Mouse (Mus musculus) adrenal gland, adult 18-20 months (tissue): ENCODE measurements around the gene Rnf111. TPM values are rescaled to one million over a fixed set of nuclear protein-coding genes. Genes with fewer than 3 reads are reported as not detected.
A peak's percentile ranks its signal among the peaks of the same experiment; 100 is the strongest.
"Not testable (repeated sequence)": the region's sequence is repeated elsewhere in the genome, so short reads cannot be mapped to it uniquely, and the experiment has no call there.

Source experiments
- DNase-seq, 2 experiments: peaks; one replicate each; pipeline ENCODE4 v3.0.0; 2021 to 2022; ENCODE audit warnings: low spot score in 2 of 2
- total RNA-seq, 2 experiments: library from RNA; stranded (reverse); gene quantifications; 1 replicate in 1 of 2; 2 replicates in 1 of 2; pipeline ENCODE4 v1.2.3; 2021

Rnf111 gene
- total RNA-seq, 2 experiments from 2014 or later: 34.6 to 38.2 TPM

DNA sequence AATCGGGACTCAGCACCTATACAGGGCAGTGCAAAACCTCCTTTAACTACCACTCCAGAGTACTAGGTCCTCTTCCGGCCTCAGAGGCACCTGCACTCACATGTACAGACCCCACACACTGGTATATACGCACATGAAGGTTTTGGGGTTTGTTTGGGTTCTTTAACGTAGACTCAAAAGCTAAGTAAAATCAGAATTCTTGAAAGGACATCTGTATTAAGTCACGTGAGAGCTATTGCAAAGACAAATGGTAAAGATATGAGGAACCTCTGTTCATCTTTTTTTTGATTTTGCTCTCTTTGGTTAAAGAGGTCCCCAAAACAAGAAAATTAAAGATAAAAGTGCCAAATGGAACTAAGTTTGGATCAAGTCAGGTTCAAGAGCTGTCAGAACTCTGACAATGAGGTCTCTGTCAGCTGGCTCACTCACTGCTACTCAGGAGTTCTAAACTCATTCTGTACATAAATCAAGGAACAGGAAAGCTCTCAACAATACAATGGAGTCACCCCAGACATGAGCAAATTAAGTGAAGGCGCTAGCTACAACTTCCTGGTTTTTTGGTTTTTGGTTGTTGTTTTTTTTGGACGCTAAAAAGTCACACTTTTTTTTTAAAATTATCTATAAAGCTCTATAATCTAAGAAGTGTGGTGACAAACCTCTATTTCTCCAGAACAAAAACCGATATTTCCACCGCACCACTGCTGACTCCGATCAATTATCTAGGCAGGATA lies 1.1 kb downstream of the Rnf111 start:
- no peak for DNase-seq

DNA sequence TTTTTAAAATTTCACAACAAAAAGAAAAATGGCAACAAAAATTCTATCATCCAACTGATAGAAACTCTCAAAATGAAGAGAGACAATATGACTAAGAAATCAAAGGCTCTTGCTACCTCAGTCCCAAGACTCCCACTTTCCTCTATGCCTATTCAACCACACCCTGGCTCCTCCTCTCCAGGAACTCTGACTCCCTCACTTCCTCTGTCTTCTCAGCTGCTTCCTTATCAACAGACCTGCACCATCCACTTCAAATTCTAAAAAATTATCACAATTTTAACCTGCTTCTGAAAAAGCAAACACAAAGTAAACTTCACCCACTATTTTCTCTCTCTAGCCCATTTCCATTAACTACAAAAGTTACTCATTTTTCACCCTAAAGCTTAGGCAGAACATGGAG lies 6.5 kb downstream of the Rnf111 start:
- no peak for DNase-seq

DNA sequence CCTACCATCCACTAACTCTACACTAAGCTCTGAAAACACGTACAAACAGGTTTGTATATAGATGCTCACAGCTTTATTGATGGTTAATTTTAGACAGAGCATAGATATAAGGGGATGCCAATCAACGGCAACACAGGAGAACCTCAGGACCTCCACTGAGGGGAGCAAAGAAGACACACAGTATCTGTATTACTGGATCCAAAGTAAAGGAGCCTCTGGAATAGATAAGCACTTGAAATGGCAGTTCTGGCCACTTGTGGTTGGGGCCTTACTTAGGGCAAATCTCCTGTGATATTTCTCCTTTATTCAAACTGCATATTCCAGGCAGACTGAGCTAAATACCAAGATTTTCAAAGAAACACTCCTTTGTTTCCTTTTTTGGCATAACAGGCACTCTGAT lies 10.5 kb downstream of the Rnf111 start:
- DNase-seq: no peak

DNA sequence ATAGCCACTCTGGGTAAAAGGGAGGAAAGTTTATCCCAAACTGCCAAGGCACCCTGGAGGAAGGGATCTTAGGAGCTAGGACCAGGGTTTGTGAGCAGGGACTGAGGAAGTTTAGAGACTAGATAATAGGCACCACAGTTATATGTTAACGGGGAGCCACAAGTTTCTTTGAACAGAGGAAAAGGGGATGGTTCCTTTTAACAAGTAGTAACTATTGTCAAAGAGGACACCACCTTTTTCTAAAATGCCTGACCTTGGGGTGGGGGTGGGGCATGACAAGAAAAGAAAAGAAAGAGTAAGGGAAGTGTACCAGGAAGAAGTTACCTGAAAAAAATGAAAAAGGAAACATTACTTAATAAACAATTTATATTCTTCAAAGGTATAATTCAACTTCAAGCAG lies 12.3 kb downstream of the Rnf111 start:
- no peak for DNase-seq

DNA sequence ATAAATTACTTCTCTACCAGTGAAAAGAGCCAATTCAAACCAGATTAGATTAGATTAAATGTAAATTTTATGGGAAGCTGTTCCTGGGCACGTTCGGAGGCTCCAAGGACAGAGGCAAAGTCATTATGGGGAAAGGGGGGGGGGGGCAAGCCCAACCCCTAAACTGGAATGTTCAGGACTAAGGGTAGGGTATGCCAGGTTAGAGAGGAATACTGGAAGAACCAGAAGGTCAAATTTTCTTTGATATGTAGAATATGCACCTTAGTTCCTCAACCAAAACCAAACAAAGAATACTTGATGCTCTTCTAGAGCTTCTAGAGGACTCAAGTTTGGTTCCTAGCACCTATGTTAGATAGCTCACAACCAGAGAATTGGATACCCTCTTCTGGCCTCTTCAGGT lies 16.1 kb downstream of the Rnf111 start:
- DNase-seq: no peak

DNA sequence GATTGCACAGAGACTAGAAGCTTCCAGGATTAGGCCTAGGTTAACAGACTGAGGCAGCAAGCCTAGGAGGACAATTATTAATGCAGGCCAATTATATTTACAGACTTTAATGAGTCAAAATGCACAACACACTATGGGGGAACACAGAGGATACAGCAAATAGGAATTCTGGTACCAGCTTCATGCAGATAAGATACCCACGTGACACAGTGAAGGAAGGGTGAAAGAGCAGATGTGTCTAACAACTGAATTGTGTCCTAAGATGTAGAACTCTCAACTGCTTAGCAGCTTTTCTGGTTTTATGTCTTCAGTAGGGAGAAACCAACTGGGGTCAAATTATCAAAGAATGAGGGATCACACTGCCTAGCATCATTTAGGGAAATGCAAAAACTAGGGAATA lies 17.7 kb downstream of the Rnf111 start:
- DNase-seq: no peak

DNA sequence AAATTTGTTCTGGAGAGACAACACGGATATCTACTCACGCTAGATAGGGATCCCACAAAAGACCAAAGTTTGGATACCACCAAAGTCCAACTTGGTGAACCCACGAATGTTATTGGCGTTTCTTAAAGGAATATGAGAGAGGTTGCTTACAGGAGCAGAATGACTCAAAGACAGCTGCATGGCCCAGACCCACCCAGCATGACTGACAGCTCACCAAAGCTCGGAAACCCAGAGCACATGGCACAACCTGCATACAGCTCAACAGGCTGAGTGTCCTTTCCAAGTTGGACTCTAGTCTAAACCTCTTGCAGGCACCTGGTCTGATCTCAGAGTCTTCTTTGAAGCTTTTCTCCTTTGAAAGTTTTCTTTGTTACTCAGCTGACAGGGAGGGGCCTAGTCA lies 20.0 kb downstream of the Rnf111 start:
- DNase-seq: no peak

DNA sequence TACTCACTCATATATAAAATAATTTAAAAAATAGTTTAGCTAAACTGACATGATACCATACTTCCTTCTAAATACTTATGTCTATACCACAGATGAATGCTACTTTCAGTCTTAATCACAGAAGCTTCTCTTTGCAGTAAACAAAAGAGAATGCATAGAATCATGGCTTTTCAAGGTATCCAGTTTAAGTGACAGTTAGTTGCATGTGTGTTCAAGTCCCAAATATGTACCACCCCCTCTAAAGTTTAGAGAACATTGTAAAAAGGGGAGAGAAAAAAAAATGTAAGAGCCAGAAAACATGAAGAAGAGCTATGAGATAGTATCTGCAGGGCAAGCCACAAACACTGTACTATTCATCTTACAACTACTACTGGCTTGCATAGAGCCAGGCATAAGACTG lies 21.7 kb downstream of the Rnf111 start:
- no peak for DNase-seq

DNA sequence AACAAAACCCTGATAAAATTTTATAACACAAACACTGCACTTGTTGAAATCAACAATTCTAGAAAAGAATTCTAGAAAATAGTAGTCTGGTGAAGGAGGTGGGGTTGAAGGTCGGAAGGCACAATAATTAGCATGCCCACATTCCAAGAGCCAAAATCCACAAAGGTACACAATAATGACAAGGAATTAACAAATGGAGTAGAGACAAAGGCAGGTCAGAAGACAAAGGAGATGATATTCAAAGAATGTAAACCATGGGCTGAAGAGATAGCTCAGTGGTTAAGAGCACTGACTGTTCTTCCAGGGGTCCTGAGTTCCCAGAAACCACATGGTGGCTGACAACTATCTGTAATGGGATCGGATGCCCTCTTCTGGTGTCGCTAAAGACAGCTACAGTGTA lies 26.3 kb downstream of the Rnf111 start:
- no peak for DNase-seq

DNA sequence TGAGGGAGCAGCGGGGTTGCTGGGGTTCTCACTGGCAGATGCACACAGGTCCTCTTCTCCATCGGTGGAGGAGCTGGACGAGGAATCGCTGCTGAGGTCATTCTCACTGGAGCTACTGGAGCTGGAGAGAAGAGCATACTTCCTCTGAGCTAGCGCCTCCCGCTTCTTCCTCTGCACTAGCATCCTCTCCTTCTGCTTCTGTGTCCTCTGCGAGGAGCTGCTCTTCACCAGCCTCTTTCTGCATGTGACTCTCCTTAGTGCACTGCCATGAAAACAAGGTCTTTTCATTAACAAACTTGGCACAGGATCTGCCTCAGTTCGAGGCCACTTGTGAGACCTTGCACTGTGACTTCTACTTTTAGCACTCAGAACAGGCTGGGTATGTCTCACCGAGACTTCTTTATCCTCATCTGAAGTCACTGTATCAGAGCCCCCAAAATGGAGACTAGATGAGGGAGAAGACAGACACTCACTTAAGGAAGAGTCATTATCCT lies 27.7 kb downstream of the Rnf111 start:
- DNase-seq: no peak

DNA sequence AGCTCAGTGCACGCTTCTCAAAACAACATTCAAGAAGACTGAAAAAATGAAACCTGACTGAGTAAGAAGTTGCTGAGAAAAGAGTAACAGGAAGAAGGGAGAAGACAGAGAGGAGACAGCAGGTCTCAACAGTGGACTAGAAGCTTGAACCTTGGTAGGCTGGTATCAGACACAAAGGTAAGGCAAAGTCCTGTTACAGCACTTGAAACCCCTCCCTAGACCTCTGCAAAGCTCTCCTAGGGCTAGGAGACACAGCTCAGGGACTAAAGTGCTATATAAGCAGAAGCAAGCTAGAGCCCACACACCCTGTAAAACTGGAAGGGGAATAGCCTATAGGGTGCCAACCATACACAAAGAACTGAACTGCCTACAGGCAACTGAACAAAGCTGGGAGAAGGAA lies 30.1 kb downstream of the Rnf111 start:
- no peak for DNase-seq

DNA sequence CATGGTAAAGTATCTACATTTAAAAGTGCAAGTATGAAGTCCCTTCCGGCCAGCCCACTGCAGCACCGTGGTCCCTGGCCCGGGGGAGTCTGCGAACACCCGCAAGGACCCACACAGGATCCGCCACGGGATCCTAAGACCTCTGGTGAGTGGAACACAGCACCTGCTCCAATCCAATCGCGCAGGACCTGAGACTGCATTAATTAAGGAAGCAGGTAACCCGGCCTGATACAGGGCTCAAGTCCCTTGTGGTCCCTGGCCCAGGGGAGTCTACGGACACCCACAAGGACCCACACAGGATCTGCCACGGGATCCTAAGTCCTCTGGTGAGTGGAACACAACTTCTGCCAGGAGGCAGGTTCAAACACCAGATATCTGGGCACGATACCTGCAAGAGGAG lies 40.4 kb downstream of the Rnf111 start:
- DNase-seq: not testable (repeated sequence)

DNA sequence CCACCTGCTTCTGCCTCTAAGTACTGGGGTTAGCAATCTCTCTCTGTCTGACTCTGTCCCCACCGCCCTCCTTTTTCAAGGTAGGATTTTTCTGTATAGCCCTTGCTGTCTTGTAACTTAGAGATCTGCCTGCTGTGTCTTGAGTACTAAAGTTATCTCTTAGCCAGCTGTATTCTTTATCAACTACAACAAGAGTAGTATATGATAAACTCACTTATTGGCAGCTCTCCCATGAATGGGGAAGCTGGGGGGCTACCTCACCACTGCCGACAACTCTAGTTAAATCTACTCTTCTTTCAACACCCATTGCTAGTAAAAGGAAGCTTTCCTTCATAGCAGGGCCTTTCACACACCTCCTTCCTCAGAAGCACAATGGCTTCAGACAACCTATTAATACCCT lies 51.2 kb downstream of the Rnf111 start:
- no peak for DNase-seq

DNA sequence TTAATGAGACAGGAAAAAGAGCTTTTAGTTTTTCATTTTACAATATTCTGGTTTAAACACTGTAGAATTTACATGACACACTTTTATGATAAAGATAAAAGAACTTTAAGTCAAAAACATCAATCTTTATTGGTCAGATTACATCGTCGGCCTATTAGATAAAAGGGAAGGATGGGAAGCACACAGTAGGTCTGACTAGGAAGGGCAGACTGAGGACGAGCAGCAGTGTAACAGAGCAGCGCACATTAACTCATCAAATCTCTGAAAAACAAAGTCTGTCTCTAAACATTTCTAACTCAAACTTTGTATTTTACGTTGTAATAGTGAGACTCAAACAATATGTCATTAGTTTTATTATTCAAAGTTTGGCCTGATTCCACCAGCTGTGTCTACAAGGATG lies 54.5 kb downstream of the Rnf111 start:
- DNase-seq: no peak

DNA sequence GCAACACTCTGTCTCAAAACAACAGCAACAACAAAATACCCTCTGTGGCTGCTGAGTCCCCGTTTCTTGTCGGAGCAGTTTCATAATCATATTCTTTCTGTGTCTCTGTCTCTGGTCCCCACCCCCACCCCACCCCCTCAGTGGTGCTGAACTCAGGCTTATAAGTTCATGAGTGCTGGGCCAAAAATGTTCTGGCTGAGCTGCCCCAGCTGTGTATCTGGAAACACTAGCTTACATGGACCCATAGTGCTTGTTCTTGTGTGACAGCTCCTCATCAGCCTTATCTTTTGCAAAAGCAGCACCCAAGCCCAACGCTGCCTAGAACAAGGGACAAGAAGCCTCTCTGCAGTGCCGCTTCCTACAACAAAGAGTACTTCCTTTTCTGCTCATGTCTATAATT lies 63.6 kb downstream of the Rnf111 start:
- DNase-seq: no peak

DNA sequence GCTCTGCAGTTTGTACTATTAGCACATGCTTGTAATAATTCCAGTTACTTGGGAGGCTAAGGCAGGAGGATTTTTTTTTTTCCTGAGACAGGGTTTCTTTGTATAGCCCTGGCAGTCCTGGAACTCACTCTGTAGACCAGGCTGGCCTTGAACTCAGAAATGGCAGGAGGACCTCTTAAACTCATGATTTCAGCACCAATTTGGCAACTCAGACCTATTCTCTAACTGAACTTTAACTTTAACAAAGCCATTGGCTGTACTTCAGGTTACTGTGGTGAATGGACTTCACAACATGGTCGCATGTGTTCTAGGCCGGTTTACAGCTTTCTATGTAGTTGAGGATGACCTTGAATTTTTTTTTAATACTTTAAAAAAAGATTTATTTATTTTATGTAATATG lies 80.9 kb downstream of the Rnf111 start:
- no peak for DNase-seq

DNA sequence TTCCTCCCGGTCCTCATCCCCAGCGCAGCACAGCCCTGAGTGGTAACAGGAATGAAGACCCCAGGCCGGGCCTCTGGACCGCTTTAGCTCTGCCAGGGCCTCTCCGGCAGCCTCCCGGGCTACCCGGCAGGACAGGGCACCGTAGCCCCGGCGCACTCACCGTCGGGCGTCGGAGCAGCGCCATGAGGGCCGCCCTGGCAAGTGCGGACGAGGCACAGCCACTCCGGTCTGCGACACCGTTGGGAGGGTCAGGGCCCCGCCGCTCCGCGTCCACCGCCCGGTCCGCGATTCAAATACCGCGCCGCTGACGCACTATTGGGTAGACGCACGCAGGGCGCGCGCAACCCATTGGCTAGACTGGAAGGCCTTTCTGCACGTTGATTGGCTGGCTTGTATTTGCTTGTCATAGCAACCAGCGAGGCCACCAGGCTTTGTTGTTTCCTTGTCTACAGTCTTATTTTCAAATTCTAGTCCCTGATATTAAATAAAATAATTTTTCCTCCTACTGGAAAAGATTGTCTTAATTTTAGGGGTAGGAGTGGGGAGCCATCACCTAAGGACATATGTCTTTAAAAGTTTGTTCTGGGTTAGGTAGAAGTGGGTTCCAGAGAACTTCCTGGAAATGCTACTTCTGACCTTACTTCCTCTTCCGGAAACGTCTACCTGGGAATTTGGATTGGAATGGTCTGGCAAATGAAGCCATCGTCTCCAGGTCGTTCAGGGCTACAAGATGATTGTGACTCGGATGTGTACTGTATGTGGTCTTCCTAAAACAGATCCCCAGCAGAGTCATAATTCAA lies 82.1 kb downstream of the Rnf111 start, which contains the start of gene Ccnb2:
Gene Ccnb2, minus strand, starts transcription at position 291 of the 800 bp plus-strand sequence.
- DNase-seq: peak; percentile 72 to 75

DNA sequence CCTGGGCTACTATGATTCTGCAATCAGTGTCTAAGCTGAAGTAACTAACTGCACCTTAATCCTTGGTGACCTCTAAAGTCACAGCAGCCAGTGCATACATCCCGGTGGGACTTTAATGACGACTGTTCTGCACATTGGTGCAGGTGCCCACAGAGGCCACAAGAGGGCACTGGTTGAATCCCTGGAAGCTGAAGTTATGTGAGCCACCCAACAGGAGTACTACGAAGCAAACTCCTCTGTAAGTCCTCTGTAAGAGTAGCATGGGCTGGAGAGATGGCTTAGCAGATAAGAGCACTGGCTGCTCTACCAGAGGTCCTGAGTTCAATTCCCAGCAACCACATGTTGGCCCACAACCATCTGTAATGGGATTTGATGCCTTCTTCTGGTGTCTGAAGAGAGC lies 87.1 kb downstream of the Rnf111 start:
- no peak for DNase-seq

DNA sequence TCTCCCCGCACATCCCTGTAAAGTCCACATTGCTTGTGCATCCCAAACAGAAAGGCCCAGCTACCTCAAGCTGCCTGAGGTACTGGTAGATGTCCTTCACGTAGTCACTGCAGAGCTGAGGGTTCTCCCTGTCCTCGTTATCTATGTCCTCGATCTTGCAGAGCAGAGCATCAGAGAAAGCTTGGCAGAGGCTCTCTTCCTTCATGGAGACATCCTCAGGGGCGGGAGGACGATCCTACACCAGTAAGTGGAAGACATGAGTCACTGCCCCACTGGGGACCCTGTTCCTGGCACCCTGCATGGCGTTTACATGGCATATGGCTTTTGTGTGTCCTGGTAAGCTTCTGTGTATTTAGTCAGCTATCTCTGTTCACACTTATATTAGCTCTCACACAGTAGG lies 90.5 kb downstream of the Rnf111 start:
- DNase-seq: no peak

DNA sequence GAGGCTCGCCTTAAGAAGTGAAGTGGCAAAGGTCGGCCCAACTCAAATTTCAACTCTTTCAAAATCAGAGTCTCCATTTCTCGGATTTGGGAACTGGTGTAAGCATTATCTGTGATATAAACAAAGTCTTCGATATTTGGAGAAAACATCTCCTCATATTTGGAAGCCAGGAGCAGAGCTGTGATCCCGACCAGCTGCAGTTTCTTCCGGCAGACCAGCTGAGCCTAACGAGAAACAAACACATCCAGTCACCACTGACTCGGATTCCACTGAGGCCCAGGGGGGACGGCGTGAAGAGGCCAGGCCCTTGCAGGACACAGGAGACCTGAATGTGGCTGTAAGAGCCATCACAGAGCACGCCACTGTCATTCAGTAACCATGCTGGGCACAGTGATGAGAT lies 92.9 kb downstream of the Rnf111 start:
- DNase-seq: no peak

DNA sequence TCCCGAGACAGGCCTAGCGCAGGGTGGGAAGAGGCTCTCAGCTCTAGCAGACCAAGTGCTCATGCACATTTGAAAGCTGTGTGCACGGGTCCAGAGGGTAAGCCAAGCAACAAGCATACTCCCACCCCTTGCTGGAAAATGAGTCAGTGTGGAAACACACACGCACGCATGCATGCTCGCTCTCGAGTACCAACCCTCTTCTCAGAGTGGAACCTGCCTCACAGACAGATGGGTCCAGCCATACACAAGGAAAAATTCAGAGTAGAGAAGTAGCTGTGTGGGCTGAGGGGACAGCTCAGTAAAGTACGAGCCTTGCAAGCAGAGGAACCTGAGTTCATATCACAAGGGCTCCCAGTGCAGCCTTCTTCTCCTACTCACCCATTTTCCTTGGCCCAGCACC lies 93.8 kb downstream of the Rnf111 start:
- no peak for DNase-seq

DNA sequence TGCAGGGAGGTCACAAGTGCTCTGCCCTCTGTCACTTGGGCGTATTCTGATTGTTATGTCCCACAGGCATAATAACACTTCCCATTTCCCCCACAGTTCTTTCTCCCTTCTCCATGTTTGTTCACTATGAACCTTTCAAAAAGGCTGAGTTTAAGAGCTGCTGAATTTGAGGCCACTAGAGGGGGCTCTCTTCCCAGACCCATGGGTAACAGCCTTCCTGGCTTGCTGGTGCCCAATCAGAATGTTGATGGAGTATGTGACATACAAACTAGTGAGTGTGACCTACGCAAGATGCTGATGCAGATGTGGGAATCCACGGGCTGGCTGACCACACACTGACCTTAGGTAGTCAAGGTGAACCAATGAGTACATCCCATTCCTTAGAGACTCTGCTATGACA lies 94.7 kb downstream of the Rnf111 start:
- DNase-seq: no peak

DNA sequence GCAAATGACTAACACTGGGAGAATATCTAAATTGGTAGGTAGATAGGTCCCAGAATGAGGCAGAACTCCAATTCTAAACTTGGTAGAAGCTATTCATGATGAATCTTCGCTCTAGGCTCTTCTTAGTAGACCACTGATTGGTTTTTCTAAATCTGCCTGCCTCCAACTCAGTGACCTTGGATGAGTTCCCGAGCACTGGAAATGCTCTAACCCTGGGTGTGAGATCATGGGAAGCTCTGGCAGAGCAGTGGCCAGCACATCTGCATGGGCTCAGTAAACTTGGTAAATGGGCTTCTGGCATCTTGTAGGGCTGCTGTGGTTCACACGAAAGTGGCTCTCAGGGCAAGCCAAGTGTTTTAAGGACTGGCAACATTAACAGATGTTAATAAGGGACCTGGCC lies 96.9 kb downstream of the Rnf111 start:
- no peak for DNase-seq
